Mouse (Mus musculus) liver, embryonic 13.5 days (tissue): Measurements from ENCODE around the gene Ano3. TPM values are rescaled to one million over a fixed set of nuclear protein-coding genes. Genes with fewer than 3 reads are reported as not detected.

Experiments
- ATAC-seq: fragments of 200-750 bp; cut with Nextera tagmentation; 2 replicates; pipeline ENCODE4 v1.8.0; 2017; ENCODE audit warnings: low read depth, mild to moderate bottlenecking, moderate number of reproducible peaks, moderate library complexity
- DNase-seq: peaks from one replicate; pipeline ENCODE4 v3.0.0; 2022
- H3K27ac ChIP-seq: fragments of 300-500 bp; sonication (generic); 2 replicates; pipeline ENCODE4 v1.5.1; 2015; ENCODE audit warnings: moderate library complexity, mild to moderate bottlenecking, inconsistent platforms
- H3K27me3 ChIP-seq: fragments of 300-500 bp; sonication (generic); 2 replicates; pipeline ENCODE4 v1.6.1; 2015; ENCODE audit warnings: mild to moderate bottlenecking, inconsistent platforms
- H3K36me3 ChIP-seq: fragments of 300-500 bp; sonication (generic); 2 replicates; pipeline ENCODE4 v1.6.1; 2015; ENCODE audit warnings: mild to moderate bottlenecking, inconsistent platforms
- H3K4me1 ChIP-seq: fragments of 300-500 bp; sonication (generic); replicated peaks from 2 replicates; pipeline ENCODE4 v1.6.1; 2015; ENCODE audit warnings: inconsistent platforms
- H3K4me2 ChIP-seq: fragments of 300-500 bp; sonication (generic); 2 replicates; pipeline ENCODE4 v1.6.1; 2015; ENCODE audit warnings: inconsistent platforms, mild to moderate bottlenecking, moderate library complexity
- H3K4me3 ChIP-seq: fragments of 300-500 bp; sonication (generic); replicated peaks from 2 replicates; pipeline ENCODE4 v1.5.1; 2015; ENCODE audit warnings: mild to moderate bottlenecking, inconsistent platforms
- H3K9ac ChIP-seq: fragments of 300-500 bp; sonication (generic); 2 replicates; pipeline ENCODE4 v1.6.1; 2015; ENCODE audit warnings: mild to moderate bottlenecking, inconsistent platforms
- H3K9me3 ChIP-seq: fragments of 300-500 bp; sonication (generic); replicated peaks from 2 replicates; pipeline ENCODE4 v1.6.1; 2016; ENCODE audit warnings: inconsistent platforms
- WGBS: fragments of 180-500 bp; shearing (Covaris S2); methylation state at CpG from one replicate; pipeline ENCODE4 v1.1.7; 2015; ENCODE audit not compliant: insufficient replicate concordance; 5-methylcytosine and 5-hydroxymethylcytosine counted together
- polyA plus RNA-seq: library from polyadenylated mRNA; unstranded; fragments of >200 nt; fragmentation: Nextera tagmentation; extraction: Ambion mirVana; gene quantifications from 2 replicates; pipeline ENCODE4 v1.2.1, GENCODE M21; 2015

Ano3 gene
- polyA plus RNA-seq, 1 experiment from 2014 or later, result not detected

DNA sequence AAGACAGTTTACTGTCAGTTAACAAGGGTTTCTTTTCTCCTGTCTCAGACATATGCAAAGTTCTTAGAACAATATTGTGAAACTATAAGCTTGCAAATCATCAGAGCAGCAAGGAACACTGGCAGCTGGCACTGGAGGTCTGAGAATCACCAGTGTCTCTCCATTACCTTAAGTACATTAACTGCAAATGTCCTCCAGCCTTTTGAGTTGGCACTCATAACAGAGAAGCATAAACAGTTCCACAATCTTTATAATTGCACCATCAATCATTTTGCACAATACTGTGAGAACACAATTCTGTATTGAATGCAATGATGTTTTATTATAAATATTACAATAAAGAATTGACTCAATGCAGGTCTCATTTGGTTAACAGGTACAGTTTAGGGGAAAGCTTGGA lies 15.0 kb downstream of the Ano3 start:
- Histone ChIP-seq H3K27me3 (no peaks in the 10 kb centered on the region), H3K4me2 (no peak overlapping the region), H3K4me1 (no peaks in the 10 kb centered on the region), H3K9me3 (no peaks in the 10 kb centered on the region), H3K9ac (no peak overlapping the region), H3K27ac (no peak overlapping the region), H3K36me3 (no peaks in the 10 kb centered on the region), H3K4me3 (no peak overlapping the region)
- ATAC-seq (no peak), DNase-seq (no peak)

DNA sequence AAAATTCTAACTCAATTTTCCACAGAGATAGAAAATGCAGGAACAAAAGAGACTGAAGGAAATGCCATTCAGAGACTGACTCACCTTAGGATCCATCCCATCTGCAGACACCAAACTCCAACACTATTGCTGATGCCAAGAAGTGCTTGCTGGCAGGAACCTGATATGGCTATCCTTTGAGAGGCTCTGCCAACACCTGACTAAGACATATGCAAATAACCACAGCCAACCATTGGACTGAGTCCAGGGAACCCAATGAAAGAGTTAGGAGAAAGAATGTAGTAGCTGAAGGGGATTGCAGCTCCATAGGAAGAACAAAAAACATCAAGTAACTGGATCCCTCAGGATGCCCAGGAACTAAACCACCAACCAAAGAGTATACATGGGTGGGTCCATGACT lies 21.6 kb downstream of the Ano3 start:
- Histone ChIP-seq H3K4me2 (no peak overlapping the region), H3K27me3 (no peaks in the 10 kb centered on the region), H3K4me3 (no peak overlapping the region), H3K9ac (no peak overlapping the region), H3K36me3 (no peaks in the 10 kb centered on the region), H3K27ac (no peak overlapping the region), H3K9me3 (no peaks in the 10 kb centered on the region), H3K4me1 (no peaks in the 10 kb centered on the region)
- no peak for ATAC-seq
- no peak for DNase-seq

DNA sequence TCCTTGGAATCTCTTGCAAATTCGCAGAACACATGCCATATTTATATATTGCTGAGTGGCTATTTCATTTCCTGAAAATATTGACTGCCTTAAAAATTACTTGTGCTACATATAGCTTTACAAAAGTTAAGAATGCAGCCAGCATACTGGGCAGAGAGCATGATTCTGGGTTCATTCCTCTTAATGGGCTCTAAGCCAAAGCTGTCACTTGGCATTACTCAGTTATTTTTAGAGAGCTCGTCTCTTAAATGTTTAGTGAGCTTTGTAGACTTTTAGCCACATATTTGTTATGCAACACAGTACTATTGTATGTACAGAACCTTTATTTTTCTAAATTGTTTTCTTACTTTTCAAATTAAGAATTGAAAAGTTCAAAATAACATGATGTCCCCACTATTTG lies 41.2 kb downstream of the Ano3 start:
- H3K9me3 ChIP-seq, result no peaks in the 10 kb centered on the region
- H3K27me3 ChIP-seq, result no peaks in the 10 kb centered on the region
- no peak overlapping the region for H3K9ac ChIP-seq
- no peak overlapping the region for H3K4me3 ChIP-seq
- H3K4me2 ChIP-seq, result no peak overlapping the region
- H3K36me3 ChIP-seq, result no peaks in the 10 kb centered on the region
- ATAC-seq (no peak), DNase-seq (no peak)
- no peak overlapping the region for H3K27ac ChIP-seq
- no peaks in the 10 kb centered on the region for H3K4me1 ChIP-seq
- 53% methylated on average over 2 of the region's 2 CpGs for WGBS

GRCm38 (mm10) chr2:110906473-110906872 lies 44.2 kb downstream of the Ano3 start:
- 43% methylated on average over 3 of the region's 3 CpGs for WGBS
- no peaks in the 10 kb centered on the region for H3K9me3 ChIP-seq
- ATAC-seq (no peak), DNase-seq (no peak)
- no peak overlapping the region for H3K4me2 ChIP-seq
- H3K9ac ChIP-seq, result no peak overlapping the region
- no peaks in the 10 kb centered on the region for H3K4me1 ChIP-seq
- H3K4me3 ChIP-seq, result no peak overlapping the region
- H3K27ac ChIP-seq, result no peak overlapping the region
- H3K36me3 ChIP-seq, result no peaks in the 10 kb centered on the region
- H3K27me3 ChIP-seq, result no peaks in the 10 kb centered on the region

DNA sequence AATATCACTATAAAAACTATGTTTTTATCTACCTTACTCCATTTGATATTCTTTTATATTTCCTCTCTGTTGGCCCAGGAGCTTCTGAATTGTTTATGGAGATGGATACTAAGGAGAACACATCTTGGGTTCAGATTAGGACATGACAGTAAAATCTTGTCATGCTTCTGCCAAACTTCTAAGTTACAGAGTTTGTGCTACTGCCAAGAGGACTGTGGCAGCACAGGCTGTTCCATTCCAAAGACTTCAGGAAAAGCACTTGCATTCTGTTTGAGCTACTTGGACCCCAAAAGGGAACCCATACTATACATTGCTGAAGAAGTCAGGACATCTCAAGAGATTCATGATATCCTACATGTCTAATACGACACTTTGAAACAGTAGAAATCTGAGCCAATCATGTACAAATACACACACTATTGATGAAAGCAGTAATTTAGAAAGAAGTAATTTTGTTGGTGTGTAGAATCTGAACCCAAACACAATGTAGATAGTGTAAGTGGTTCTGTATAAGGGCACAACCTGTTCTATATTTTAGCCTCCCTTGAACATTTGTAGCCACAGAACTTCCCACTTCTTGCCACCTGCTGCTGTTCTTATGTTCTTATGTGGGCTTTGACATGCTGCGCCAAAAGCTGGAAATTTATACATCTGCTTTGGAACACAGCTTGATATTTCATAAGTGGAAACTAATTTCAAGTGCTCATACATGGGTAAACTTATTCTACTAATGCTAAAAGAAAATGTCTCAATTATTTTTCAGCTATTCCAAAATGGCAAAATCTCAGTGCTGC lies 54.0 kb downstream of the Ano3 start:
- 69% methylated on average over 2 of the region's 2 CpGs for WGBS
- no peak overlapping the region for H3K4me3 ChIP-seq
- no peak overlapping the region for H3K4me2 ChIP-seq
- no peaks in the 10 kb centered on the region for H3K27me3 ChIP-seq
- H3K36me3 ChIP-seq, result no peaks in the 10 kb centered on the region
- H3K27ac ChIP-seq, result no peak overlapping the region
- no peaks in the 10 kb centered on the region for H3K9me3 ChIP-seq
- ATAC-seq, result no peak
- no peak overlapping the region for H3K9ac ChIP-seq
- DNase-seq, result no peak
- no peaks in the 10 kb centered on the region for H3K4me1 ChIP-seq

- H3K4me1 ChIP-seq, result no peaks in the 10 kb centered on the region
- H3K9ac ChIP-seq, result no peak overlapping the region
- no peak overlapping the region for H3K4me3 ChIP-seq
- no peak overlapping the region for H3K27ac ChIP-seq
- H3K36me3 ChIP-seq, result no peaks in the 10 kb centered on the region
- H3K9me3 ChIP-seq, result no peaks in the 10 kb centered on the region
- DNase-seq (no peak), ATAC-seq (no peak)
- no peaks in the 10 kb centered on the region for H3K27me3 ChIP-seq
- H3K4me2 ChIP-seq, result no peak overlapping the region
- WGBS, result 64% methylated on average over 4 of the region's 4 CpGs
Measured at GRCm38 (mm10) chr2:110871650-110872049, 79.1 kb downstream of the Ano3 start.

- ATAC-seq (no peak), DNase-seq (no peak)
- Histone ChIP-seq H3K9ac (no peak overlapping the region), H3K27me3 (no peaks in the 10 kb centered on the region), H3K36me3 (no peaks in the 10 kb centered on the region), H3K9me3 (no peaks in the 10 kb centered on the region), H3K4me1 (no peaks in the 10 kb centered on the region), H3K4me2 (no peak overlapping the region), H3K27ac (no peak overlapping the region), H3K4me3 (no peak overlapping the region)
- WGBS, result 70% methylated on average over 3 of the region's 3 CpGs
Measured at GRCm38 (mm10) chr2:110865584-110865983, 85.1 kb downstream of the Ano3 start.

GRCm38 (mm10) chr2:110863376-110863775 lies 87.3 kb downstream of the Ano3 start:
- Histone ChIP-seq H3K9me3 (no peaks in the 10 kb centered on the region), H3K4me3 (no peak overlapping the region), H3K4me2 (no peak overlapping the region), H3K36me3 (no peaks in the 10 kb centered on the region), H3K9ac (no peak overlapping the region), H3K27ac (no peak overlapping the region), H3K4me1 (no peaks in the 10 kb centered on the region), H3K27me3 (no peaks in the 10 kb centered on the region)
- WGBS, result 86% methylated on average over 4 of the region's 4 CpGs
- ATAC-seq (no peak), DNase-seq (no peak)

DNA sequence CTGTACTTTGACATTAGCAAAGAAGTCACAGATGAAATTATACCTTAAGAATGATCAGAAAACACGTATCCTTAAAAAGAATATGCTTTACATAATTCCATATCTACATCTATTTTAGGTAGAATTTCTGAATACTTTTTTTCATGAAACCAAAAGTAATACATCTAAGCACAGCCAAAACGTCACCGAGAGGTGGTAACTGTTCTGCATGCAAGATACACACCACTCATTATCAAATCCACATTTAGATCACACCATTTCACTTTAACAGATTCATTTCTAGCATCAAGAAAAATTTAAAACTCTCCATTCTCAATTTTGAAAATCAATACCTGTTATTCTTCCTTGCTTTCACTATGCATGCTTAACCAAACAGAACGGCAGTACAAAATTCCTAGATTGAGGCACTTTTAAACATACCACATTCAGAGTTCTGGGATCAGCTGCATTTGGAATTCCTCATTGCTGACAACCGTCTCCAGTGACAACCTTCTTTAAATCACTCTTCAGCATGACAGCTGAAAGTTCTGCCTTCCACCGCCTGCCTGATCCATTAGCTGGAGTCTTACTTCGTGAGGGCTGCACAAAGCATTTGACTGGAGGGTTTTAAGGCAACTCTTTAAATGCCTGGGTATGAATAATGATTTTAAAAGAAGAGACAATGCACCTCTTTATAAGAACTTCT lies 111.0 kb downstream of the Ano3 start:
- no peak for DNase-seq
- Histone ChIP-seq H3K36me3 (no peaks in the 10 kb centered on the region), H3K4me3 (no peak overlapping the region), H3K9me3 (no peaks in the 10 kb centered on the region), H3K9ac (no peak overlapping the region), H3K27ac (no peak overlapping the region), H3K4me1 (no peaks in the 10 kb centered on the region), H3K27me3 (no peaks in the 10 kb centered on the region), H3K4me2 (no peak overlapping the region)
- 56% methylated on average over 7 of the region's 7 CpGs for WGBS
- ATAC-seq, result no peak

- no peak for DNase-seq
- Histone ChIP-seq H3K4me1 (no peaks in the 10 kb centered on the region), H3K4me2 (no peak overlapping the region), H3K4me3 (no peak overlapping the region), H3K36me3 (no peaks in the 10 kb centered on the region), H3K9ac (no peak overlapping the region), H3K27me3 (no peaks in the 10 kb centered on the region), H3K9me3 (no peaks in the 10 kb centered on the region), H3K27ac (no peak overlapping the region)
- ATAC-seq, result no peak
Measured at GRCm38 (mm10) chr2:110816189-110816588, 134.5 kb downstream of the Ano3 start.

DNA sequence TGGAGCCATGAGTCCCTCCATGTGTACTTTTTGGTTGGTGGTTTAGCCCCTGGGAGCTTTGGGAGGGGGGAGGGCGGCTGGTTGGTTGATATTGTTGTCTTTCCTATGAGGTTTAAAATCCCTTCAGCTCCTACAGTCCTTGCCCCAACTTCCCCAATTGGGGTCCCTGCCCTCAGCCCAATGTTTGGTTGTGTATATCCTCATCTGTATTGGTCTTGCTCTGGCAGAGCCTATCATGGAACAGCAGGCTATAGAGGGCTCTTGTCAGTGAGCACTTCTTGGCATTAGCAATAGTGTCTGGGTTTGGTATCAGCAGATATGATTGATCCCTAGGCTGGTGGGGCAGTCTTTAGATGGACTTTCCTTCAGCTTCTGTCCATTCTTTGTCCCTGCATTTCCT lies 135.8 kb downstream of the Ano3 start:
- H3K27ac ChIP-seq, result no peak overlapping the region
- H3K9me3 ChIP-seq, result no peaks in the 10 kb centered on the region
- WGBS, result 57% methylated on average over 1 of the region's 1 CpGs
- ATAC-seq, result no peak
- no peak overlapping the region for H3K4me2 ChIP-seq
- no peak overlapping the region for H3K4me3 ChIP-seq
- H3K27me3 ChIP-seq, result no peaks in the 10 kb centered on the region
- DNase-seq, result no peak
- no peaks in the 10 kb centered on the region for H3K36me3 ChIP-seq
- H3K4me1 ChIP-seq, result no peaks in the 10 kb centered on the region
- H3K9ac ChIP-seq, result no peak overlapping the region
